Mouse (Mus musculus): ENCODE data around the gene Ttk. TPM values are rescaled to one million over a fixed set of nuclear protein-coding genes. Genes with fewer than 3 reads are reported as not detected.
A peak's percentile ranks its signal among the peaks of the same experiment; 100 is the strongest.

Ttk gene
- total RNA-seq (2017) = 55.1 and 55.3 TPM in 2 replicates

- peak; percentile 97 for ATAC-seq (replicated peaks; ENCODE audit: low read depth, poor library complexity, severe bottlenecking)
Observed at GRCm38 (mm10) chr9:83833811-83834747, at the start of gene Ttk. Ttk (plus strand) TSS chr9:83834689.

- ATAC-seq (replicated peaks; ENCODE audit: low read depth, poor library complexity, severe bottlenecking) = no peak
Observed at GRCm38 (mm10) chr9:83785501-83785900, 49.0 kb upstream of the Ttk start.

GRCm38 (mm10) chr9:83789326-83789725 is 45.2 kb upstream of the Ttk start:
- no peak for ATAC-seq (replicated peaks; ENCODE audit: low read depth, poor library complexity, severe bottlenecking)

- no peak for ATAC-seq (replicated peaks; ENCODE audit: low read depth, poor library complexity, severe bottlenecking)
Observed at GRCm38 (mm10) chr9:83796875-83797274, 37.6 kb upstream of the Ttk start.

GRCm38 (mm10) chr9:83797898-83798297 is 36.6 kb upstream of the Ttk start:
- ATAC-seq (replicated peaks; ENCODE audit: low read depth, poor library complexity, severe bottlenecking) = no peak

GRCm38 (mm10) chr9:83804341-83804740 is 30.1 kb upstream of the Ttk start:
- no peak; the same call in 1 of the 2 replicates for ATAC-seq (replicated peaks; ENCODE audit: low read depth, poor library complexity, severe bottlenecking)

GRCm38 (mm10) chr9:83805164-83805976 is 29.1 kb upstream of the Ttk start:
- ATAC-seq (replicated peaks; ENCODE audit: low read depth, poor library complexity, severe bottlenecking) = peak; percentile 33; the same call in 1 of the 2 replicates

- peak; percentile 79 for ATAC-seq (replicated peaks; ENCODE audit: low read depth, poor library complexity, severe bottlenecking)
Observed at GRCm38 (mm10) chr9:83805977-83806815, 28.3 kb upstream of the Ttk start, which contains the start of gene Elovl4. Elovl4 (minus strand) TSS chr9:83806277.

- peak; percentile 47; the same call in 1 of the 2 replicates for ATAC-seq (replicated peaks; ENCODE audit: low read depth, poor library complexity, severe bottlenecking)
Observed at GRCm38 (mm10) chr9:83807562-83807961, 26.9 kb upstream of the Ttk start.

- no peak for ATAC-seq (replicated peaks; ENCODE audit: low read depth, poor library complexity, severe bottlenecking)
Observed at GRCm38 (mm10) chr9:83819188-83819587, 15.3 kb upstream of the Ttk start.

GRCm38 (mm10) chr9:83820976-83821375 is 13.5 kb upstream of the Ttk start:
- no peak for ATAC-seq (replicated peaks; ENCODE audit: low read depth, poor library complexity, severe bottlenecking)

GRCm38 (mm10) chr9:83822925-83823324 is 11.6 kb upstream of the Ttk start:
- ATAC-seq (replicated peaks; ENCODE audit: low read depth, poor library complexity, severe bottlenecking) = no peak

GRCm38 (mm10) chr9:83829896-83830295 is 4.6 kb upstream of the Ttk start:
- ATAC-seq (replicated peaks; ENCODE audit: low read depth, poor library complexity, severe bottlenecking) = 0 out of 2 replicates have a peak, but pooled peaks have one; percentile 13

GRCm38 (mm10) chr9:83831152-83831551 is 3.3 kb upstream of the Ttk start:
- no peak for ATAC-seq (replicated peaks; ENCODE audit: low read depth, poor library complexity, severe bottlenecking)

- no peak for ATAC-seq (replicated peaks; ENCODE audit: low read depth, poor library complexity, severe bottlenecking)
Observed at GRCm38 (mm10) chr9:83834748-83835313, 342 bp downstream of the Ttk start.

GRCm38 (mm10) chr9:83852464-83852863 is 18.0 kb downstream of the Ttk start:
- ATAC-seq (replicated peaks; ENCODE audit: low read depth, poor library complexity, severe bottlenecking) = no peak

- no peak for ATAC-seq (replicated peaks; ENCODE audit: low read depth, poor library complexity, severe bottlenecking)
Observed at GRCm38 (mm10) chr9:83865165-83865564, 30.7 kb downstream of the Ttk start.

GRCm38 (mm10) chr9:83882191-83882590 is 47.7 kb downstream of the Ttk start:
- no peak for ATAC-seq (replicated peaks; ENCODE audit: low read depth, poor library complexity, severe bottlenecking)

GRCm38 (mm10) chr9:83886149-83886548 is 51.7 kb downstream of the Ttk start:
- 0 out of 2 replicates have a peak, but pooled peaks have one; percentile 50 for ATAC-seq (replicated peaks; ENCODE audit: low read depth, poor library complexity, severe bottlenecking)

All from common myeloid progenitor, adult 5-6 weeks (primary cell).